Mouse (Mus musculus) ES-CJ7 (cell line): Measurements from ENCODE around the gene Nt5dc3.

Source experiments
- DNase-seq: peaks from one replicate; pipeline ENCODE4 v3.0.0; 2011; ENCODE audit warnings: low read depth, low spot score

The Nt5dc3 gene

GRCm38 (mm10) chr10:86814292-86815131 lies 35.7 kb downstream of the Nt5dc3 start:
- peak; percentile 65 for DNase-seq

GRCm38 (mm10) chr10:86815133-86815532 lies 36.3 kb downstream of the Nt5dc3 start:
- no peak for DNase-seq

GRCm38 (mm10) chr10:86819649-86820165 lies 40.9 kb downstream of the Nt5dc3 start:
- DNase-seq, result peak; percentile 19

- DNase-seq, result no peak
Measured at GRCm38 (mm10) chr10:86821014-86821413, 42.2 kb downstream of the Nt5dc3 start.

GRCm38 (mm10) chr10:86824093-86824492 lies 45.3 kb downstream of the Nt5dc3 start:
- no peak for DNase-seq

GRCm38 (mm10) chr10:86824871-86825270 lies 46.1 kb downstream of the Nt5dc3 start:
- no peak for DNase-seq

GRCm38 (mm10) chr10:86825871-86826522 lies 47.2 kb downstream of the Nt5dc3 start:
- DNase-seq, result no peak

GRCm38 (mm10) chr10:86826929-86827328 lies 48.1 kb downstream of the Nt5dc3 start:
- DNase-seq, result no peak

GRCm38 (mm10) chr10:86828221-86829135 lies 49.7 kb downstream of the Nt5dc3 start:
- DNase-seq, result no peak

GRCm38 (mm10) chr10:86829515-86829914 lies 50.7 kb downstream of the Nt5dc3 start:
- peak; percentile 48 for DNase-seq

- DNase-seq, result no peak
Measured at GRCm38 (mm10) chr10:86836784-86837183, 58.0 kb downstream of the Nt5dc3 start.

GRCm38 (mm10) chr10:86838827-86839226 lies 60.0 kb downstream of the Nt5dc3 start:
- DNase-seq, result no peak

- no peak for DNase-seq
Measured at GRCm38 (mm10) chr10:86842659-86843058, 63.9 kb downstream of the Nt5dc3 start.

- no peak for DNase-seq
Measured at GRCm38 (mm10) chr10:86846926-86847467, 68.2 kb downstream of the Nt5dc3 start.

- DNase-seq, result no peak
Measured at GRCm38 (mm10) chr10:86849087-86849486, 70.3 kb downstream of the Nt5dc3 start.

- no peak for DNase-seq
Measured at GRCm38 (mm10) chr10:86849508-86849907, 70.7 kb downstream of the Nt5dc3 start.

GRCm38 (mm10) chr10:86852160-86852559 lies 73.4 kb downstream of the Nt5dc3 start:
- DNase-seq, result no peak

- no peak for DNase-seq
Measured at GRCm38 (mm10) chr10:86853433-86853832, 74.6 kb downstream of the Nt5dc3 start.

GRCm38 (mm10) chr10:86860396-86860795 lies 81.6 kb downstream of the Nt5dc3 start:
- peak; percentile 68 for DNase-seq

GRCm38 (mm10) chr10:86862496-86862895 lies 83.7 kb downstream of the Nt5dc3 start:
- no peak for DNase-seq

GRCm38 (mm10) chr10:86863429-86863828 lies 84.6 kb downstream of the Nt5dc3 start:
- DNase-seq, result peak; percentile 47
